In the genomic region with DNA sequence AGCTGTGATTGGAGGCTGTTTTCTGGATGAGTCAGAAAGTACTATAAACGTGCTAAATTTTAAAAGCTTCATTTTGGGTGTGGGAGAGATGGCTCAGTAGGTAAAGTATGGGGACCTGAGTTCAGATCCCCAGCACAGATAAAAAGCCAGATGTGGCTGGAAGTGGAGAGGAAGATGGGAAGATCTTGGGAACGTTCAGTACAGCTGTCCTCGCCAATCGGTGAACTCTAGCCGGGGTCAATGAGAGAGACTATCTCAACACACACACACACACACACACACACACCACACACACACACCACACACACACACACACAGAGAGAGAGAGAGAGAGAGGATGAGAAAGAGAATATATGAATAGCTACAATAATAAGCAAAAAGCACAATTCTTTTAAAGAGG, we compare ENCODE assay signal across 31 mouse cellular contexts.
"Had no signal": no experiment of that assay in that cellular context is flagged by ENCODE, and none has a peak within 500 bp of the region (broad histone marks: within the 10 kb centered on the region; RNA-seq: fewer than 3 reads in every experiment).

No protein-coding gene starts in this region.

- H3K9me3 ChIP-seq: limb, embryonic 10.5 days; limb, embryonic 12.5 days; limb, embryonic 13.5 days; limb, embryonic 15.5 days; liver, embryonic 12.5 days; liver, embryonic 13.5 days; liver, embryonic 15.5 days; lung, embryonic 15.5 days; megakaryocyte, embryonic 14.5 days; midbrain, embryonic 10.5 days; midbrain, embryonic 12.5 days; midbrain, embryonic 13.5 days; midbrain, embryonic 15.5 days had no signal

- H3K4me3 ChIP-seq: left cerebral cortex, adult 2 months; limb, embryonic 10.5 days; limb, embryonic 12.5 days; limb, embryonic 13.5 days; limb, embryonic 15.5 days; liver, embryonic 12.5 days; liver, embryonic 13.5 days; liver, embryonic 15.5 days; lung, embryonic 15.5 days; megakaryocyte, embryonic 14.5 days; midbrain, embryonic 10.5 days; midbrain, embryonic 12.5 days; midbrain, embryonic 13.5 days; midbrain, embryonic 15.5 days had no signal

- H3K9ac ChIP-seq: limb, embryonic 12.5 days; limb, embryonic 13.5 days; limb, embryonic 15.5 days; liver, embryonic 12.5 days; liver, embryonic 13.5 days; liver, embryonic 14.5 days; liver, embryonic 15.5 days; liver, postnatal 0 days; lung, embryonic 14.5 days; lung, embryonic 15.5 days; midbrain, embryonic 12.5 days; midbrain, embryonic 13.5 days; midbrain, embryonic 15.5 days had no signal

- H3K4me2 ChIP-seq: limb, embryonic 12.5 days; limb, embryonic 13.5 days; limb, embryonic 15.5 days; liver, embryonic 11.5 days; liver, embryonic 12.5 days; liver, embryonic 13.5 days; liver, embryonic 15.5 days; lung, embryonic 14.5 days; lung, embryonic 15.5 days; midbrain, embryonic 11.5 days; midbrain, embryonic 12.5 days; midbrain, embryonic 13.5 days; midbrain, embryonic 15.5 days had no signal

- H3K36me3 ChIP-seq: limb, embryonic 12.5 days; liver, embryonic 12.5 days; liver, embryonic 13.5 days; liver, embryonic 15.5 days; lung, embryonic 15.5 days; midbrain, embryonic 12.5 days; midbrain, embryonic 13.5 days; midbrain, embryonic 15.5 days had no signal

- H3K27ac ChIP-seq: left cerebral cortex, adult 2 months; limb, embryonic 10.5 days; limb, embryonic 12.5 days; limb, embryonic 13.5 days; limb, embryonic 15.5 days; liver, embryonic 12.5 days; liver, embryonic 13.5 days; liver, embryonic 14.5 days; liver, embryonic 15.5 days; lung, embryonic 15.5 days; macrophage; midbrain, embryonic 10.5 days; midbrain, embryonic 12.5 days; midbrain, embryonic 13.5 days; midbrain, embryonic 15.5 days had no signal

- DNase-seq: left cerebral cortex, postnatal 4 days; liver; liver, embryonic 13.5 days; liver, postnatal 0 days; lung, adult 18-20 months; lung, adult 2 months; lung, embryonic 14.5 days; lung, postnatal 10 days; lung, postnatal 14 days; lung, postnatal 36 days; lung, postnatal 4 days; midbrain, embryonic 14.5 days had no signal

- ATAC-seq: liver, embryonic 12.5 days; liver, postnatal 0 days; lung, postnatal 0 days; midbrain, embryonic 13.5 days; midbrain, embryonic 15.5 days; midbrain, embryonic 16.5 days had no signal

- H3K27me3 ChIP-seq: limb, embryonic 12.5 days; limb, embryonic 13.5 days; limb, embryonic 15.5 days; liver, embryonic 12.5 days; liver, embryonic 13.5 days; liver, embryonic 15.5 days; lung, embryonic 15.5 days; megakaryocyte, embryonic 14.5 days; midbrain, embryonic 12.5 days; midbrain, embryonic 13.5 days; midbrain, embryonic 15.5 days had no signal

- H3K4me1 ChIP-seq: limb, embryonic 10.5 days; limb, embryonic 12.5 days; limb, embryonic 13.5 days; liver, embryonic 12.5 days; liver, embryonic 13.5 days; liver, embryonic 15.5 days; lung, embryonic 15.5 days; megakaryocyte, embryonic 14.5 days; midbrain, embryonic 10.5 days; midbrain, embryonic 12.5 days; midbrain, embryonic 13.5 days; midbrain, embryonic 15.5 days had no signal
